Mouse (Mus musculus) bone marrow, adult 2 months (tissue): ENCODE measurements around the gene Slc26a6.

Source experiments
- CTCF ChIP-seq: fragments of 200-500 bp; IDR thresholded peaks from 2 replicates; pipeline ENCODE4 v1.5.1; 2011; ENCODE audit warnings: low read length, control low read depth; ENCODE audit not compliant: control insufficient read depth, insufficient read depth
- POLR2A ChIP-seq: fragments of 200-500 bp; IDR thresholded peaks from 2 replicates; pipeline ENCODE4 v1.6.1; 2011; ENCODE audit warnings: low read depth, mild to moderate bottlenecking, control low read depth, low read length, borderline replicate concordance; ENCODE audit not compliant: control insufficient read depth

- TF ChIP-seq POLR2A (no peak), CTCF (no peak)
Observed at GRCm38 (mm10) chr9:108815557-108815956, 37.5 kb upstream of the Slc26a6 start.
